Mouse (Mus musculus) thymus, postnatal 0 days (tissue): Measurements from ENCODE around the gene Gripap1. TPM values are rescaled to one million over a fixed set of nuclear protein-coding genes. Genes with fewer than 3 reads are reported as not detected.
"Not testable (repeated sequence)": the region's sequence is repeated elsewhere in the genome, so short reads cannot be mapped to it uniquely, and the experiment has no call there.

ENCODE experiments used
- DNase-seq: peaks from one replicate; pipeline ENCODE4 v3.0.0-alpha.2; 2015; ENCODE audit warnings: low spot score
- polyA plus RNA-seq: library from polyadenylated mRNA; unstranded; fragments of >200 nt; fragmentation: Nextera tagmentation; extraction: Ambion mirVana; gene quantifications from 2 replicates; pipeline ENCODE4 v1.2.1, GENCODE M21; 2015

Gene Gripap1
- polyA plus RNA-seq: 40.2 and 48.1 TPM in 2 replicates

GRCm38 (mm10) chrX:7789542-7790136 is at the start of gene Gripap1:
Gripap1 (plus strand) TSS chrX:7789765.
- DNase-seq: peak; percentile 85

GRCm38 (mm10) chrX:7740082-7740819 is 49.3 kb upstream of the Gripap1 start:
- DNase-seq: no peak

- no peak for DNase-seq
These were observed 48.5 kb upstream of the Gripap1 start for GRCm38 (mm10) chrX:7741103-7741502.

- DNase-seq: no peak
These were observed 46.1 kb upstream of the Gripap1 start for GRCm38 (mm10) chrX:7743470-7743869.

GRCm38 (mm10) chrX:7744940-7745339 is 44.6 kb upstream of the Gripap1 start:
- no peak for DNase-seq

GRCm38 (mm10) chrX:7745429-7745828 is 44.1 kb upstream of the Gripap1 start:
- no peak for DNase-seq

- no peak for DNase-seq
These were observed 39.0 kb upstream of the Gripap1 start, which contains the start of gene Ccdc120 for GRCm38 (mm10) chrX:7750432-7751116. Ccdc120 (minus strand) TSS chrX:7750905.

- DNase-seq: not testable (repeated sequence)
These were observed 35.9 kb upstream of the Gripap1 start for GRCm38 (mm10) chrX:7753627-7754026.

GRCm38 (mm10) chrX:7762137-7762920 is 27.2 kb upstream of the Gripap1 start, which contains the start of gene Tfe3:
Tfe3 (plus strand) TSS chrX:7762560.
- DNase-seq: peak; percentile 82

- no peak for DNase-seq
These were observed 26.7 kb upstream of the Gripap1 start for GRCm38 (mm10) chrX:7762921-7763197.

- no peak for DNase-seq
These were observed 25.8 kb upstream of the Gripap1 start for GRCm38 (mm10) chrX:7763631-7764393.

GRCm38 (mm10) chrX:7764657-7765280 is 24.8 kb upstream of the Gripap1 start:
- no peak for DNase-seq

- no peak for DNase-seq
These were observed 24.3 kb upstream of the Gripap1 start for GRCm38 (mm10) chrX:7765281-7765670.

GRCm38 (mm10) chrX:7765764-7766163 is 23.8 kb upstream of the Gripap1 start:
- no peak for DNase-seq

GRCm38 (mm10) chrX:7769302-7770017 is 20.1 kb upstream of the Gripap1 start:
- no peak for DNase-seq

- no peak for DNase-seq
These were observed 16.8 kb upstream of the Gripap1 start for GRCm38 (mm10) chrX:7772766-7773165.

- no peak for DNase-seq
These were observed 13.9 kb upstream of the Gripap1 start for GRCm38 (mm10) chrX:7775501-7776205.

- no peak for DNase-seq
These were observed 13.1 kb upstream of the Gripap1 start for GRCm38 (mm10) chrX:7776329-7777082.
